Mouse (Mus musculus) neural tube, embryonic 14.5 days (tissue): Measurements from ENCODE around the gene Spen. TPM values are rescaled to one million over a fixed set of nuclear protein-coding genes. Genes with fewer than 3 reads are reported as not detected.
A peak's percentile ranks its signal among the peaks of the same experiment; 100 is the strongest.

ENCODE experiments used
- ATAC-seq: fragments of 200-750 bp; cut with Nextera tagmentation; 2 replicates; pipeline ENCODE4 v1.8.0; 2017; ENCODE audit warnings: low read depth, mild to moderate bottlenecking, moderate TSS enrichment, moderate library complexity
- H3K27ac ChIP-seq: fragments of 300-500 bp; sonication (generic); 2 replicates; pipeline ENCODE4 v1.5.1; 2014; ENCODE audit warnings: low read depth, mild to moderate bottlenecking, control low read depth, low read length, moderate library complexity, mixed read lengths
- H3K27me3 ChIP-seq: fragments of 300-500 bp; sonication (generic); 2 replicates; pipeline ENCODE4 v1.6.1; 2014; ENCODE audit warnings: low read length; ENCODE audit not compliant: control insufficient read depth, insufficient read depth
- H3K36me3 ChIP-seq: fragments of 300-500 bp; sonication (generic); 2 replicates; pipeline ENCODE4 v1.6.1; 2014; ENCODE audit warnings: low read length, mixed read lengths; ENCODE audit not compliant: control insufficient read depth, insufficient read depth
- H3K4me1 ChIP-seq: fragments of 300-500 bp; sonication (generic); 2 replicates; pipeline ENCODE4 v1.6.1; 2014; ENCODE audit warnings: low read length; ENCODE audit not compliant: control insufficient read depth, insufficient read depth
- H3K4me2 ChIP-seq: fragments of 300-500 bp; sonication (generic); 2 replicates; pipeline ENCODE4 v1.6.1; 2014; ENCODE audit warnings: mild to moderate bottlenecking, low read depth, low read length, control low read depth
- H3K4me3 ChIP-seq: fragments of 300-500 bp; sonication (generic); 2 replicates; pipeline ENCODE4 v1.5.1; 2014; ENCODE audit warnings: low read depth, low read length, control low read depth, mixed read lengths
- H3K9ac ChIP-seq: fragments of 300-500 bp; sonication (generic); replicated peaks from 2 replicates; pipeline ENCODE4 v1.6.1; 2014; ENCODE audit warnings: low read depth, mild to moderate bottlenecking, control low read depth, low read length, mixed read lengths
- H3K9me3 ChIP-seq: fragments of 300-500 bp; sonication (generic); 2 replicates; pipeline ENCODE4 v1.6.1; 2016; ENCODE audit warnings: low read length; ENCODE audit not compliant: control insufficient read depth
- WGBS: fragments of 180-500 bp; shearing (Covaris S2); extraction: QIAGEN DNeasy Blood & Tissue Kit; methylation state at CpG from one replicate; pipeline ENCODE4 v1.1.7; 2014; 5-methylcytosine and 5-hydroxymethylcytosine counted together
- polyA plus RNA-seq: library from polyadenylated mRNA; unstranded; fragments of >200 nt; fragmentation: Nextera tagmentation; extraction: Ambion mirVana; gene quantifications from 2 replicates; pipeline ENCODE4 v1.2.1, GENCODE M21; 2014

Spen gene
- polyA plus RNA-seq = 21.7 and 23.9 TPM in 2 replicates

DNA sequence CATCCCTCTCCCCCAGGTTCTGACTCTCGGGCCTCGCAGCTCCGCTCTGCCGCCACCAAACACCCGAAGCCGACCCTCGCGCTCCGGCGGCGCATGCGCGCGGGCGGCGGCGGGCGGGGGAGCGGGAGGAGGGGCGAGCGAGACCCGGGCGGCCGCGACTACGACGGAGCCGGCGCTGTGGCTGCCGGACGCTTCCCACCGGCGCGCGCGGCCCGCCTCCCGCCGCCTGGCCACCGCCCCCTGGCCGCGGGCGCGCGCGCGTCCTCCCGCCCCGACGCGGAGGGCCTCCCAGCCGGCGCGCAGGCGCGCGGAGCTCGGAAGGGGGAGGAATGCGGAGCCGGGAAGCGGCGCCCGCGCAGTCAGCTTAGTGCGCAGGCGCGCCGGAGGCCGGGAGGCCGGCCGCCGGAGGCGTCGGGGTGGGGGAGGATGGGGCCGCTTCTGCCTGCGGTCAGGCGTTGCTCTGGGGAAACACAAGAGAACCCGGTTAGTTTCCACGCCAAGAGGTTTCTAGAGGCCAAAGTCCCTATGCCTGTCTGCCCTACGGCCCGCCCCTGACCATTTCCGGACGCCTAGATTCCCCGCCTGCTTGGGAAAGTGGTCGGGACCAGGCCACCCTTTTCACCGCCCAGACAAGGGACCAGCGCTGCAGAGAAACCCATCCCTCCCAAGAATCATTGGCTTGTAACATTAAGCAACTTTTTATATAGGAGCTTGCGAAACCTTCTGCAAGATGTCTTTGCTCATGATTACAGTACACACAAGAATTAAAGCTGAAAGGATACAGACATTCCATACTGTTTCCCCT is at the start of gene Spen:
Gene Spen (minus strand): TSS at position 190 of the 805 bp plus-strand sequence.
- Histone ChIP-seq H3K4me2 (peak within 1 kb of the TSS; percentile 66), H3K4me3 (peak within 1 kb of the TSS; percentile 94), H3K9me3 (no peaks in the 10 kb centered on the region), H3K4me1 (peaks cover 19% of the 10 kb centered on the region), H3K36me3 (no peaks in the 10 kb centered on the region), H3K27ac (peak within 1 kb of the TSS; percentile 96), H3K9ac (peak within 1 kb of the TSS; percentile 94), H3K27me3 (no peaks in the 10 kb centered on the region)
- peak; percentile 76 for ATAC-seq
- under 1% methylated on average over 54 of the region's 88 CpGs for WGBS

- H3K9me3 ChIP-seq = no peaks in the 10 kb centered on the region
- no peak overlapping the region for H3K4me2 ChIP-seq
- H3K27ac ChIP-seq = no peak overlapping the region
- H3K4me1 ChIP-seq = no peaks in the 10 kb centered on the region
- 0 out of 2 replicates have a peak, but pooled peaks cover 3% of the 10 kb centered on the region for H3K36me3 ChIP-seq
- no peaks in the 10 kb centered on the region for H3K27me3 ChIP-seq
- H3K9ac ChIP-seq = no peak overlapping the region
- 92% methylated on average over 8 of the region's 8 CpGs for WGBS
- no peak overlapping the region for H3K4me3 ChIP-seq
- ATAC-seq = no peak
Measured at GRCm38 (mm10) chr4:141583919-141584318, 45.5 kb upstream of the Spen start.

DNA sequence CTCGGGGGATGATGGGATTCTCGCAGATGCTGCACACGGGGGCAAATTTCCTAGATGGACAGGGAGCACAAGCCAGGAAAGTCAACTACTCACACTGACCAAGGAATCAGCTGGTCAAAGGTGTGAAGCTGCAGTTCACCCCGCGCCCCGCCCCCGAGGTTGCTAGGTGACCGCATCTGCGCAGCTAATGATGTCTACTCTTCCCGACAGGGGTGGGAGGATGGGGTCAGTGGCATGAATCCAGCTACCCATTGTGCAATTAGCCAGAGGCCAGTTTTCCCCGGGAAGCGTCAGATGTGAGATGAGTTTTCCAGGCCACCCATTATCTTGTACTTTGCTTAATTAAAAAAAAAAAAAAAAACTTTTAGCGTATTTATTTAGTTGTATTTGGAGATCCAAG is 42.7 kb upstream of the Spen start:
- H3K27me3 ChIP-seq = no peaks in the 10 kb centered on the region
- no peak overlapping the region for H3K27ac ChIP-seq
- 0 out of 2 replicates have a peak, but pooled peaks cover 3% of the 10 kb centered on the region for H3K36me3 ChIP-seq
- no peaks in the 10 kb centered on the region for H3K9me3 ChIP-seq
- H3K4me1 ChIP-seq = no peaks in the 10 kb centered on the region
- H3K4me2 ChIP-seq = no peak overlapping the region
- H3K9ac ChIP-seq = no peak overlapping the region
- no peak for ATAC-seq
- H3K4me3 ChIP-seq = no peak overlapping the region
- WGBS = 81% methylated on average over 13 of the region's 13 CpGs

GRCm38 (mm10) chr4:141578833-141579232 is 40.4 kb upstream of the Spen start:
- Histone ChIP-seq H3K27ac (no peak overlapping the region), H3K4me1 (no peaks in the 10 kb centered on the region), H3K4me3 (no peak overlapping the region), H3K4me2 (no peak overlapping the region), H3K9me3 (no peaks in the 10 kb centered on the region), H3K27me3 (no peaks in the 10 kb centered on the region), H3K36me3 (0 out of 2 replicates have a peak, but pooled peaks cover 3% of the 10 kb centered on the region), H3K9ac (no peak overlapping the region)
- ATAC-seq = no peak
- 86% methylated on average over 3 of the region's 3 CpGs for WGBS

DNA sequence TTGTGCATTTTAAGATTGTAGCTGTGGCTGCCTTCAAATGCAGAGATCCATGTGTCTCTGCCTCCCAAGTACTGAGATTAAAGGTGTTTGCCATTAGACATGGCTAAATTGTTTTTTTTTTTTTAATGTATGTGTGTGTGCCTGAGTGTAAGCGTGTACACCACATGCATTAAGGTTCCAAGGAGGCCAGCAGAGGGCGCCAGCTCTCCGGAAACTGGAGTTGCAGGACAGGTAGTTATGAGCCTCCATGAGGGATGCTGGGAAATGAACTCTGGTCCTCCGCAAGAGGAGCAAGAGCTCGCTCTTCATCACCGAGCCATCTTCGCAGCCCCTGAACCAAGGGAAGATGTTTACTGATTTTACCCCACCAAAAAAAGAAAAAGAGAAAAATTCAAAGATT is 38.5 kb upstream of the Spen start:
- Histone ChIP-seq H3K36me3 (0 out of 2 replicates have a peak, but pooled peaks cover 3% of the 10 kb centered on the region), H3K4me1 (no peaks in the 10 kb centered on the region), H3K27me3 (no peaks in the 10 kb centered on the region), H3K4me3 (no peak overlapping the region), H3K27ac (no peak overlapping the region), H3K9me3 (no peaks in the 10 kb centered on the region), H3K9ac (no peak overlapping the region), H3K4me2 (no peak overlapping the region)
- WGBS = 96% methylated on average over 7 of the region's 7 CpGs
- ATAC-seq = no peak

- Histone ChIP-seq H3K27me3 (no peaks in the 10 kb centered on the region), H3K9me3 (no peaks in the 10 kb centered on the region), H3K27ac (no peak overlapping the region), H3K4me1 (no peaks in the 10 kb centered on the region), H3K4me2 (no peak overlapping the region), H3K9ac (no peak overlapping the region), H3K4me3 (no peak overlapping the region), H3K36me3 (0 out of 2 replicates have a peak, but pooled peaks cover 3% of the 10 kb centered on the region)
- no peak for ATAC-seq
- 87% methylated on average over 11 of the region's 11 CpGs for WGBS
Measured at GRCm38 (mm10) chr4:141576404-141576803, 38.0 kb upstream of the Spen start.

DNA sequence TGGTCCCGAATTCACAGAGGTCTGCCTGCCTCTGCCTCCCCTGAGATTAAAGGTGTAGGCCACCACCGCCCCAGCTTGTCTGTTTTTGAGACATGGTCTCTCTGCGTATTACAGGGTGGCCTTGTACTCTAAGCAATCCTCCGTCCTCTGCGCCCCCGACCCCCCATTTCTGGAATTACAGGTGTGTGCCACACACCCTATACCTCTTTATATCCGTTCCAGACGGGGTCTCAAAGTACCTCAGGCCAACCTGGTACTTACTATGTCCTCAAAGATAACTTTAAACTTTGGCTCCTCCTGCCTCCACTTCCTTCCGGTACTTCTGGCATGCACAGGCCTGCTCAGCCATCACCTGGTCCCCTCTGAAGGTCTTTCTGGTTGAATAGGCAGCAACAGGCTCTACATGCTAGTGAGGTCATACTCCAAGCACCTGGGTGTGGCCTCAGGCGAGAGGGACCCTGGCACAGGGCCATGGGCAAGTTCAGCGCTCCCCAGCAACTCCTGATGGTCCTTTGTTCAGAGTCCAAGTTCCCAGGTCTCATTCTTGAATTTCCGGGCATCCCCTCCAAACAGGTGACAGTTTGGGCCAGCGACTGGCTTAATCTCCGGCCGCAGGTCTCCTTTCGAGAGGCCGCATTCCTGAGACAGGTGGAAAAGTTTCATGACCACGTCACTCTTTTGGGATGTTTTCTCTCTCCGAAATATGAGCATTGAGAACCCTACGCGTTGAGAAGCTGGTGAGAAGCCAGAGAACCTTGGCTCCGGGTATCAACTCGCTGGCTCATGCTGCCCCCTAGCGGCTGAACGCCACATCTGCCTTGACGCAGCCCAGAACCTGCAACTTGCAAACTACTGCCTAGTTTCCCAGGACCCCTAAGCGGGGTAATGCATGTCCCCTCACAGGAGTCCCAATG is 36.6 kb upstream of the Spen start:
- no peak overlapping the region for H3K4me2 ChIP-seq

GRCm38 (mm10) chr4:141573359-141573966 is 35.1 kb upstream of the Spen start:
- no peak overlapping the region for H3K27ac ChIP-seq
- H3K36me3 ChIP-seq = no peaks in the 10 kb centered on the region
- no peaks in the 10 kb centered on the region for H3K9me3 ChIP-seq
- ATAC-seq = no peak
- no peak overlapping the region for H3K9ac ChIP-seq
- no peaks in the 10 kb centered on the region for H3K4me1 ChIP-seq
- 81% methylated on average over 6 of the region's 6 CpGs for WGBS
- no peak overlapping the region for H3K4me3 ChIP-seq
- H3K27me3 ChIP-seq = no peaks in the 10 kb centered on the region
- no peak overlapping the region for H3K4me2 ChIP-seq

More for the DNA sequence above, 36.6 kb upstream of the Spen start:
- ATAC-seq = 0 out of 2 replicates have a peak, but pooled peaks have one; percentile 60
- H3K9ac ChIP-seq = no peak overlapping the region
- H3K36me3 ChIP-seq = 0 out of 2 replicates have a peak, but pooled peaks cover 3% of the 10 kb centered on the region
- H3K27me3 ChIP-seq = no peaks in the 10 kb centered on the region
- no peaks in the 10 kb centered on the region for H3K9me3 ChIP-seq
- H3K4me3 ChIP-seq = no peak overlapping the region
- WGBS = 42% methylated on average over 27 of the region's 27 CpGs
- no peak overlapping the region for H3K27ac ChIP-seq
- H3K4me1 ChIP-seq = no peaks in the 10 kb centered on the region
